Mouse (Mus musculus): ENCODE results near the gene Olfr456.
"Not testable (repeated sequence)": the region's sequence is repeated elsewhere in the genome, so short reads cannot be mapped to it uniquely, and the experiment has no call there.

Gene Olfr456

DNA sequence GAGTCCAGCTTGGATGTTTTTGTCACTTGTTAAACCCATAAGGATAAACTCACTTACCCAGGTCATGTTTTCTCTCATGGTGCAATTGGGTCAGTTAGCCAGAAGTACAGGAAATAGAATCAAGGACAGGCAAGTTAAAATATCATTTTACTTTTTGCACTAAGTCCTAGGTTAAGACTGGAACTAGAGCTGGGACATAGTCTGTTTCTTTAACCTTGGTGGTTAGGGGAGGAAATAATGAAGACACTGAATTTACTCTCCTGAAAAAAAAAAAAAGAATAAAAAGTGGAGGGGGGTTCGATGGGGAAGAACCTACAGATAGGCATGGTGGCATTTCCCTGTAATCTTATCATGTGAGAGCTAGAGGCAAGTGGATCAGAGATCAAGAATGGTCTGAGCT, at the start of gene Olfr456:
Gene Olfr456, minus strand, starts transcription at position 101 of the 400 bp plus-strand sequence.
- DNase-seq (ENCODE audit: low spot score in 2 of 2): no peak

DNA sequence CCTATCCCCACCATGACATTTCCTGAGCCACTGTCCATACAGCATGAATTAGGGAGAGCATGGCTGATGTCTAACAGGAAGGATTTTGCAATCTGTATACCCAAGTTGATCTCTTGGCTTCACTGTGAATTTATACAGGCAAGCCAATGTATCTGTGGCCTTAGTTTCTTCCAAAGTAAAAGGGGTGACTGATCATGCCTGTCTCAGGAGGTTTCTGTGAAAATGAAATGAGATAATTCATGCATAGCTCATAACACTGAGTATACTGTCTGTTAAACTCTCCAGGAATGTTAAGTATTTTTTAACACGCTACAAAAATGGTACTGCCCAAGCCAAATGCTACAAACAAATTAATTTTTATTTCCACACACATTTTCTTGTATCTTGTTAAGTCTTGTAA, 26.4 kb upstream of the Olfr456 start:
- DNase-seq (ENCODE audit: low spot score in 2 of 2): no peak

DNA sequence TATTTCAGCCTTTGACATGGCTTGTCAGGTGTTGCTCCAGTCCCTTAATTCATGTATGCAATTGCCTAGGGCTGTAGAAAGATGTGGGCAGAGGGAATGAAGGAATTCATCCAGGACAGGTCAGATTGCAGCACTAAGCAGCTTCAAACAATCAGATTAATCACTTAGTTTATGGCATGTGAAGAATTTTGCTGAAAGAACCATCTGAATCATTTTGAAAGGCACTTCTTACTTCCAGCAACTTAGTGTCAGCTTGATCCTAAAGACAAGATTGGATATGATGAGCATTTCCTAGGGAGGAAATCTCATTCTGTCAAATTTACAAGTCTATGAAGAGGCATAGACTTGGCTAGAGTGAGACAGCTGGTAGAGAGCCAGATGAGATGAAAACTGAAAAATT, 22.3 kb upstream of the Olfr456 start:
- DNase-seq (ENCODE audit: low spot score in 2 of 2): no peak

DNA sequence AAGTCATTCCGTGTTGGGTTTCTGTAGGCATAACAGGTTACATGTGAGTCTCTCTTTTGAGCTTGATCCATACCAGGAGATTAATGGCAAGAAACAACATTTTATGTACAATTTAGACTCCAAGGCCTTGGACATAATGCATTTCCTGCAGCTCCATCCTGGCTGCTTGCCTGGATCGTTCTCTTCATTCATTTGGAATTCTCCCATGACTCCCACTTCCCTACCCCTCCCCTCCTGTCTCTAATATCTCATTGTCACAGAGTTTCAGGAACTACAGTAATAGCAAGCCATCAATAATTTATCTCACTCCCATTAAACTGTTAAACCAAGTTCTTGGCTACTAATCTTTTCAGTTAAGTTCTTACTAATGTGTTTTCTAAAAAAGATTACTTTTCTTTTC, 16.5 kb upstream of the Olfr456 start:
- no peak for DNase-seq (ENCODE audit: low spot score in 2 of 2)

DNA sequence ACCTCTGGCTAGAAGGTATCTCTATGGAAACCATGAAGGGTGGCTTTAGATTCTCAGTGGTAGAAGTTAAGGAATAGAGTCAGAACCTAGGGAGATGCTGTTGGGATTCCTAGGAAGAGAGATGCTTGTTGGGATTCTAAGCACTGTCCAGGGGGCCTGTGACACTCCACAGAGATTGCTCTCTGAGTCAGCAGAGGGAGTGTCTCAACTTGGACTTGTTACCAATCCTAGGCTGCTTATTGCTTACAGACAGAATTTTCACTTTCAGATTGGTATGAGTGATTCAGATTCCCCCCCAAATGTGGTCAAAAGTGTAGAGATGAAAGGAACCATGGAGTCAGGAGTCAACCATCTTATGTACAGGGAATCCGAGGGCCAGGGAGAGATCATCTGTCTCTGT, 2.7 kb upstream of the Olfr456 start:
- no peak for DNase-seq (ENCODE audit: low spot score in 2 of 2)

DNA sequence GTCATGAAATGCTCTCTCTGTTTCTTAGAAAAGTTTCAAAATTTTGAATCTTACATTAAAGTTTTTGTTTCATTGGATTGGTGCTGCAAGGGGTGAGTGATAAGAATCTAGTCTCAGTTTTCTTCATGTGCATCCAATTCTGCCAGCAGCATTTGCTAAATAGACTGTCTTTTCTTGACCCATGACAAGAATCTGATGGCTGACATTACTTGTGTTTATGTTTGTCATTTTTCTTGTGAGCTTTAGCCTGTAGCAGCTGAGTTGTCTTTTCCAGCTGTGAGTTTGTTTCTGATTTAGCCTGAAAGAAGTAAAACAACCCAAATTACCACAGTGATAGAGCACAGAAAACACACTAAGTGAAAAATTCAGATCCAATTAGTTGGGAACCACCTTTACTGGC, 2.4 kb downstream of the Olfr456 start:
- DNase-seq (ENCODE audit: low spot score in 2 of 2): no peak

DNA sequence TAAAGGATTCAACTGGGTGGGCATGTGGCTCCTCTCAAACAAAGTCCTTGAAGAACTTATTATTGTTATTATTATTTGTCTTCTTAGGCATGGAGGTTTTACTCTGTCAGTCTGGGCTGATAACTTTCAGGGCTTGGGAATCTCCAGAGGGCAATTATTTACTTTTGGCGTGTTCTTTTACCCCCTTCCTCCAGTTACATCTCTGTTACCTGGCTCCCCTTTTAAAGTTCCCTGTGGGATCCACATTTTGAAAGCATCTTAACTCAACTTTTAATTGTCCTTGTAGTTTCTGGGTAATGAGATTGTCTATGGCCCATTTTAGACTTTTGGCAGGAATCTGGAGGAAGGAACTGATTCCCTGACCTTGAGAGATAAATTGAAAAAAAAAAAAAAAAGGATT, 10.8 kb downstream of the Olfr456 start, which contains the start of gene Olfr457:
Gene Olfr457, minus strand, starts transcription at position 101 of the 400 bp plus-strand sequence.
- DNase-seq (ENCODE audit: low spot score in 2 of 2): no peak

DNA sequence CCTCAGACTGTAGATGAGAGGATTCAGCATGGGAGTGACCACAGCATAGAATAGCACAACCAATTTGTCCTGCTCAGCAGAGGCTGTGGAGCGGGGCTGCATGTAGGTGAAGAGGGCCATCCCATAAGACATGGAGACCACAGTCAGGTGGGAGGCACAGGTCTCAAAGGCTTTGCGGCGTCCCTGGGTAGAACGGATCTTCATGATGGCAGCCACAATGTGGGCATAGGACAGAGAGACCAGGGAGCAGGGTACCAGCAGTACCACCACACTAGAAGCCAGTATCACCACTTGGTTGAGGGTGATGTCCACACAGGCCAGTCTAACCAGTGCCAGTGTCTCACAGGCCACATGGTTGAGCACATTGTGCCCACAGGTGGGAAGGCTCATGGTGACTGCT, 15.7 kb downstream of the Olfr456 start:
- DNase-seq (ENCODE audit: low spot score in 2 of 2): not testable (repeated sequence)

DNA sequence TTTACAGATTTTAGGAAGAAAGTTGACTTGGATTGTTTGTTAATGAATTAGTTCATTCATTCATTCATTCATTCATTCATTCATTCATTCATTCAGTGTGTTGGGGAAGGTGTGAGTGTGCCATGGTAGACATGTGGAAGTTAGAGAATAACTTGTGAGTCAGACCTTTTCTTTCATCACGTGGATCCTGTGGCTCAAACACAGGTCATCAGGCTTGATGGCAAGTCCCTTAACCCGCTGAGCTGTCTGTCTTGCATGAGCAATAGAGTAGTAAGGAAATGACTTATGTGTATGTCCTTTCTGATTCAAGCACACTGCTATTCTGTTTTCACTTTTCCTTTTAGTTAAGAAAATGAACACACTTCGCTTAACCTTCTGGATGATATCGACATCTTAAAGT, 16.5 kb downstream of the Olfr456 start:
- DNase-seq (ENCODE audit: low spot score in 2 of 2): no peak

DNA sequence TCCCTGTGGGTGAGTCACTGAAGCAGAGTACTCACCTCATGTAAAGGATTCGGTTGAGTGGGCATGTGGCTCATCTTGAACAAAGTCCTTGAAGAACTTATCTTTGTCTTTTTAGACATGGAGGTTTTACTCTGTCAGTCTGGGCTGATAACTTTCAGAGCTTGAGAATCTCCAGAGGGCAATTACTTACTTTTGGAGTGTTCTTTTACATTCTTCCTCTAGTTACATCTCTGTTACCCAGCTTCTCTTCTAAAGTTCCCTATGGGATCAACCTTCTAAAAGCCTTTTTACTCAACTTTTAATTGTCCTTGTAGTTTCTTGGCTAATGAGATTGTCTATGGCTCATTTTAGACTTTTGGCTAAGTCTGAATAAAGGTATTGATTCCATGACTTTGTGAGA, 21.9 kb downstream of the Olfr456 start, which contains the start of gene Olfr458:
Gene Olfr458, minus strand, starts transcription at position 101 of the 400 bp plus-strand sequence.
- no peak for DNase-seq (ENCODE audit: low spot score in 2 of 2)

DNA sequence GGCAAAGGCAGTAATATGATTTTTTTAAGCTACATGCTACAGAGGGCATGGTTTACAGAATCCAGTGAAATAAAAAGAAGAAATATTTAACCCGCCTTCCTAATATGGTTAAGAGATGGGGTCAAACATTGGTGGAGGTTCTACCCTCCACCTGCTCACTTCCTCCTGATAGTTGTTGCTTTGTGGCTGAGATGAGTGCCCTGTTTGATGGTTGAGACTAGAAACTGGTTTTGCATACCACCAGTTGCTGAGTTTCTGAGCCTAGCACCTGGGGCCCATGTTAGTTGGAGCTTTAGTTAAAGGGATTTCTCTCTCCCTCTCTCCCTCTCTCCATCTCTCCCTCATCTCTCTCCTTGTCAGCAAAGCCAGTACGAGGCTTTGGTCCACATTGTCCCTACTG, 39.6 kb downstream of the Olfr456 start:
- no peak for DNase-seq (ENCODE audit: low spot score in 2 of 2)

DNA sequence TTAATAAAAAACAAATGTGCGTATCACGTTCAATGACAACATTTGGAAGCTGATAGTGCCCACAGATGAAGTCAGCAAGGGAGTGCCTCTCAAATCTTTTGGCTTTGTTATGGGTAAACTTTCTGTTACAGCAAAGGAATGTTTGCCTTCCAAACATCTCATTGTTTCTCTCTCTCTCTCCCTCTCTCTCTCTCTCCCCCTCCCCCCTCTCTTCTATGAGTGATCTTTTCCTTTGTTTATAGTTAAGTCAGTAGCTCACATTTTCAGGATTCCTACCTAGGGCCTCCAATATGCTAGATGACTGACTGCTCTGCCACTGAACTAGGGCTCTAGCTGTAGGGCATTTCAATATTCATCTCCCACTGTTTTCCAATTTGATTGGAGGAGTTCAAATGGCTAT, 42.5 kb downstream of the Olfr456 start:
- DNase-seq (ENCODE audit: low spot score in 2 of 2): no peak

DNA sequence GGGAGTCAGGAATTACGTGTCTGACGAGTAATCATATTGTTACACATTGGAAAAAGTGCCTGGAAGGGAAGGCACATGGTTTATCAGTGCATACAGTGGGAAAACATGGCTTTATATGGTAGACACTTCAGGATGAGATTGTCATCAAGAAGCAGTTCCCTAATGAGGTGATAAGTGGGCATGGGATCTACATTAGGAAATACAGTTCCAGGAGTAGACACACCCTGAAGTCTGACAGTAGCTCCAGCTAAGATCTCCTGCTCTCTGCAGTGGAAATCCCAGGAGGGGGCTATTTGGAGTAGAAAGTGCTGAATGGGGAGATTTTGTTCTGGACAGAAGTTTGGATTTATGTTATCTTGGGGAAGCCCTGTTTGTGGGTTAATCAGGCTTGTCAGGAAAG, 45.6 kb downstream of the Olfr456 start:
- DNase-seq (ENCODE audit: low spot score in 2 of 2): no peak
